Mouse (Mus musculus) kidney, postnatal 36 days (tissue): Measurements from ENCODE around the gene Unk.
"Not testable (repeated sequence)": the region's sequence is repeated elsewhere in the genome, so short reads cannot be mapped to it uniquely, and the experiment has no call there.

Experiments
- DNase-seq, 2 experiments: peaks; one replicate each; pipeline ENCODE4 v3.0.0; 2021 to 2022; ENCODE audit warnings: mixed read lengths in 2 of 2

Unk gene

GRCm38 (mm10) chr11:116071510-116071909 is 41.4 kb downstream of the Unk start:
- peak in 1 of 2 experiments; percentile 68 for DNase-seq

GRCm38 (mm10) chr11:116072608-116073007 is 42.5 kb downstream of the Unk start:
- no peak for DNase-seq

- no peak for DNase-seq
Measured at GRCm38 (mm10) chr11:116074436-116074991, 44.4 kb downstream of the Unk start.

- peak in 1 of 2 experiments; percentile 25 for DNase-seq
Measured at GRCm38 (mm10) chr11:116075539-116076265, 45.6 kb downstream of the Unk start.

- no peak for DNase-seq
Measured at GRCm38 (mm10) chr11:116076266-116076540, 46.1 kb downstream of the Unk start.

GRCm38 (mm10) chr11:116076836-116077235 is 46.7 kb downstream of the Unk start:
- DNase-seq = no peak

- peak in 1 of 2 experiments; percentile 41 for DNase-seq
Measured at GRCm38 (mm10) chr11:116077446-116078204, 47.5 kb downstream of the Unk start, which contains the start of gene Unc13d. Gene Unc13d (minus strand): TSS chr11:116077961.

GRCm38 (mm10) chr11:116078221-116078620 is 48.1 kb downstream of the Unk start:
- DNase-seq = peak in 1 of 2 experiments; percentile 75

- no peak for DNase-seq
Measured at GRCm38 (mm10) chr11:116078676-116079320, 48.7 kb downstream of the Unk start.

- DNase-seq = no peak
Measured at GRCm38 (mm10) chr11:116079511-116079910, 49.4 kb downstream of the Unk start.

- peak; percentile 52 to 88 for DNase-seq
Measured at GRCm38 (mm10) chr11:116081081-116081480, 51.0 kb downstream of the Unk start.

- DNase-seq = no peak
Measured at GRCm38 (mm10) chr11:116083096-116083672, 53.1 kb downstream of the Unk start.

- DNase-seq = no peak
Measured at GRCm38 (mm10) chr11:116084166-116084565, 54.0 kb downstream of the Unk start.

- DNase-seq = peak; percentile 98 to 100
Measured at GRCm38 (mm10) chr11:116086258-116087193, 56.4 kb downstream of the Unk start, which contains the start of gene Wbp2. Gene Wbp2 (minus strand): TSS chr11:116086995.

- DNase-seq = peak; percentile 94 to 96
Measured at GRCm38 (mm10) chr11:116087194-116088130, 57.3 kb downstream of the Unk start.

- DNase-seq = peak; percentile 66 to 82
Measured at GRCm38 (mm10) chr11:116088188-116088587, 58.1 kb downstream of the Unk start.

GRCm38 (mm10) chr11:116088741-116089394 is 58.7 kb downstream of the Unk start:
- DNase-seq = peak in 1 of 2 experiments; percentile 47

GRCm38 (mm10) chr11:116089545-116089944 is 59.4 kb downstream of the Unk start:
- no peak for DNase-seq

GRCm38 (mm10) chr11:116091591-116091990 is 61.5 kb downstream of the Unk start:
- DNase-seq = no peak

- not testable (repeated sequence) for DNase-seq
Measured at GRCm38 (mm10) chr11:116092959-116093358, 62.8 kb downstream of the Unk start.
